ENCODE assay signal across 20 mouse cellular contexts in the genomic region with DNA sequence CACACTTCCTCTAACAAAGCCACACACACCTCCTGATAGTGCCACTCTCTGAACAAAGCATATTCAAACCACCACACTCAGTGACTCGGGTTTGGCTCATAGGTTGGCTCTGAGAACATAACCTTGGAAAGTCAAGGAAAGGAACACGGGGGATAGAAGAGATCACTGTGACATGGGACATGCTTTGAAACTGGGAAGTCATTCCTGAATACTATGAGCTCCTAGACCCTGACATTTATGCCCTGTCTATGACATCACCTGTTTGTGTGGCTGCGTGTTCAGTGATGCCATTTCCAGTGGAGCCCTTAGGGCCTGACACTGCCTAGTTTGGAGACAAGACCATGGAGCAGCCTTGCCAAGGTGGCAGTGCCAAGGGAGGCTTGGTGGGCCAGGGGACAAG. TPM values are rescaled to one million over a fixed set of nuclear protein-coding genes. Genes with fewer than 3 reads are reported as not detected.
DNase-seq lines count a peak whose midpoint lies in the region; ATAC-seq and TF ChIP-seq lines count a peak whose summit lies in the region.
"Had no signal": no experiment of that assay in that cellular context is flagged by ENCODE, and none has a peak within 500 bp of the region (broad histone marks: within the 10 kb centered on the region; RNA-seq: fewer than 3 reads in every experiment).

No protein-coding gene starts in this region.

- peaks cover 15% of the 10 kb centered on the region for H3K4me1 ChIP-seq in heart, adult 2 months (ENCODE audit: control insufficient read depth, insufficient read depth, low read length)
- H3K4me1 ChIP-seq in heart, embryonic 12.5 days (replicated peaks) = peaks cover 44% of the 10 kb centered on the region
- H3K4me1 ChIP-seq in megakaryocyte, embryonic 14.5 days = peaks cover 66% of the 10 kb centered on the region
- H3K4me1 ChIP-seq: embryonic facial prominence, embryonic 13.5 days; embryonic facial prominence, embryonic 15.5 days; forebrain, embryonic 10.5 days; forebrain, embryonic 12.5 days had no signal

- H3K9ac ChIP-seq in heart, adult 2 months (ENCODE audit: low read depth, low read length) = no peak overlapping the region
- no peak overlapping the region for H3K9ac ChIP-seq in heart, embryonic 12.5 days
- H3K9ac ChIP-seq: embryonic facial prominence, embryonic 13.5 days; embryonic facial prominence, embryonic 15.5 days; forebrain, embryonic 12.5 days had no signal

- WGBS in heart, adult 2 months = 81% methylated on average over 3 of the region's 3 CpGs
- WGBS in heart, embryonic 12.5 days = 72% methylated on average over 3 of the region's 3 CpGs

- no peaks in the 10 kb centered on the region for H3K9me3 ChIP-seq in heart, embryonic 12.5 days (replicated peaks)
- peaks cover 20% of the 10 kb centered on the region for H3K9me3 ChIP-seq in megakaryocyte, embryonic 14.5 days
- H3K9me3 ChIP-seq: embryonic facial prominence, embryonic 13.5 days; embryonic facial prominence, embryonic 15.5 days; forebrain, embryonic 10.5 days; forebrain, embryonic 12.5 days had no signal

- no peak for ATAC-seq in heart, embryonic 12.5 days (ENCODE audit: insufficient number of reproducible peaks, low FRiP score)
- no peak for ATAC-seq in megakaryocyte, adult 5-6 weeks (ENCODE audit: poor library complexity, severe bottlenecking)
- ATAC-seq: forebrain, embryonic 14.5 days; forebrain, embryonic 16.5 days had no signal

- H3K27me3 ChIP-seq in heart, adult 2 months (ENCODE audit: control insufficient read depth, insufficient read depth, low read length) = no peaks in the 10 kb centered on the region
- no peaks in the 10 kb centered on the region for H3K27me3 ChIP-seq in heart, embryonic 12.5 days (replicated peaks)
- peaks cover 43% of the 10 kb centered on the region for H3K27me3 ChIP-seq in megakaryocyte, embryonic 14.5 days (replicated peaks)
- H3K27me3 ChIP-seq: embryonic facial prominence, embryonic 13.5 days; embryonic facial prominence, embryonic 15.5 days; forebrain, embryonic 12.5 days had no signal

- H3K4me3 ChIP-seq in heart, adult 2 months = no peak overlapping the region
- H3K4me3 ChIP-seq in heart, embryonic 12.5 days = no peak overlapping the region
- H3K4me3 ChIP-seq in megakaryocyte, embryonic 14.5 days (replicated peaks) = peak overlapping the region; percentile 57
- H3K4me3 ChIP-seq: embryonic facial prominence, embryonic 13.5 days; embryonic facial prominence, embryonic 15.5 days; erythroblast, embryonic 14.5 days; forebrain, embryonic 10.5 days; forebrain, embryonic 12.5 days had no signal

- DNase-seq in adrenal gland, adult 2 months = peak; percentile 58
- no peak for DNase-seq in adrenal gland, postnatal 10 days
- no peak for DNase-seq in heart, adult 2 months
- DNase-seq: adrenal gland, adult 8-10 months; cerebellum, adult 11 months; cerebellum, adult 18-20 months; cerebellum, adult 8-10 months; cerebellum, postnatal 14 days; cerebellum, postnatal 36 days; embryo, embryonic 11 days had no signal

- no peak for TF ChIP-seq POLR2A in heart, adult 2 months (IDR thresholded peaks at IDR 0.05; ENCODE audit: insufficient read depth, low read depth, low read length)

- no peak for TF ChIP-seq CTCF in heart, adult 2 months (IDR thresholded peaks at IDR 0.05)

- no peak overlapping the region for H3K4me2 ChIP-seq in heart, embryonic 12.5 days
- H3K4me2 ChIP-seq: embryonic facial prominence, embryonic 13.5 days; embryonic facial prominence, embryonic 15.5 days; forebrain, embryonic 12.5 days had no signal

- TF ChIP-seq EP300 in heart, adult 2 months (IDR thresholded peaks at IDR 0.05; ENCODE audit: insufficient read depth, low read depth, low read length) = no peak

- H3K36me3 ChIP-seq in heart, adult 2 months (ENCODE audit: control insufficient read depth, insufficient read depth, low read length) = no peaks in the 10 kb centered on the region; the same call in 1 of the 2 replicates
- H3K36me3 ChIP-seq in heart, embryonic 12.5 days = 0 out of 2 replicates have a peak, but pooled peaks cover 2% of the 10 kb centered on the region
- peaks cover 33% of the 10 kb centered on the region for H3K36me3 ChIP-seq in megakaryocyte, embryonic 14.5 days (replicated peaks; ENCODE audit: low read length)
- H3K36me3 ChIP-seq: embryonic facial prominence, embryonic 13.5 days; embryonic facial prominence, embryonic 15.5 days; forebrain, embryonic 10.5 days; forebrain, embryonic 12.5 days had no signal

- no peaks in the 10 kb centered on the region for H3K79me2 ChIP-seq in heart, adult 2 months (replicated peaks; ENCODE audit: control insufficient read depth, insufficient read depth, low read length)

- H3K27ac ChIP-seq in heart, adult 2 months = peak overlapping the region; percentile 86; the same call in 1 of the 2 replicates
- no peak overlapping the region for H3K27ac ChIP-seq in heart, embryonic 12.5 days (ENCODE audit: poor library complexity, severe bottlenecking)
- H3K27ac ChIP-seq: embryonic facial prominence, embryonic 13.5 days; embryonic facial prominence, embryonic 15.5 days; forebrain, embryonic 10.5 days; forebrain, embryonic 12.5 days had no signal

- intact Hi-C loops in heart, adult 2 months (cut with DNase I) = no loop called here

RNA-seq across cellular contexts. Expression of a gene that starts 39.6 kb away (rescaled TPM):
- total RNA-seq in adrenal gland, adult 2 months (2021) = 10 to 100 TPM; 14.4 to 23.5 TPM
- polyA plus RNA-seq in adrenal gland, adult 2 months (2012; rRNA removed) = 11.3 and 13.5 TPM in 2 replicates
- 10 to 100 TPM; 16.7 to 18.2 TPM for total RNA-seq in adrenal gland, postnatal 10 days (2021)
- 10 to 100 TPM; 17.1 to 17.2 TPM for total RNA-seq in heart, adult 2 months (2021)
- 11.4 and 17.2 TPM in 2 replicates for polyA plus RNA-seq in heart, adult 2 months (2012; rRNA removed)
- polyA plus RNA-seq in heart, embryonic 12.5 days (2016; fragmentation: Nextera tagmentation; extraction: Ambion mirVana) = 13.3 and 14.2 TPM in 2 replicates
- polyA plus RNA-seq in megakaryocyte, embryonic 14.5 days (2012; ENCODE audit: insufficient read depth, low replicate concordance) = 0.65 and 1.6 TPM in 2 replicates
- total RNA-seq in megakaryocyte, adult 5-6 weeks (2015) = 0.02 and 0.05 TPM in 2 replicates
- 0.20 and 0.37 TPM in 2 replicates for total RNA-seq in megakaryocyte, adult 5-6 weeks (2017)
- polyA plus RNA-seq: erythroblast, embryonic 14.5 days had no signal

RNA-seq across cellular contexts. Expression of a gene that starts 57.9 kb away (rescaled TPM):
- total RNA-seq in adrenal gland, adult 2 months (2021) = 10 to 100 TPM; 17.9 to 21.0 TPM
- 26.4 and 30.5 TPM in 2 replicates for polyA plus RNA-seq in adrenal gland, adult 2 months (2012; rRNA removed)
- total RNA-seq in adrenal gland, postnatal 10 days (2021) = 10 to 100 TPM; 17.6 to 19.4 TPM
- total RNA-seq in heart, adult 2 months (2021) = 10 to 100 TPM in 1 of 2 experiments, 1 to 10 TPM in 1; 8.2 to 10.3 TPM
- polyA plus RNA-seq in heart, adult 2 months (2012; rRNA removed) = 10.4 and 11.1 TPM in 2 replicates
- polyA plus RNA-seq in heart, embryonic 12.5 days (2016; fragmentation: Nextera tagmentation; extraction: Ambion mirVana) = 31.0 and 32.1 TPM in 2 replicates
- 19.5 and 88.9 TPM in 2 replicates for polyA plus RNA-seq in megakaryocyte, embryonic 14.5 days (2012; ENCODE audit: insufficient read depth, low replicate concordance)
- total RNA-seq in megakaryocyte, adult 5-6 weeks (2015) = 11.5 and 11.7 TPM in 2 replicates
- 36.3 and 46.5 TPM in 2 replicates for total RNA-seq in megakaryocyte, adult 5-6 weeks (2017)

Comparison
In these comparisons a context has a peak if more than half of its experiments do, and no peak if none do; other contexts are left out.
1. RNA of a gene that starts 39.6 kb away (total RNA-seq): 14.4 to 23.5 TPM in adrenal gland, adult 2 months, 16.7 to 18.2 TPM in adrenal gland, postnatal 10 days and 17.1 to 17.2 TPM in heart, adult 2 months; 0.02 to 0.37 TPM in megakaryocyte, adult 5-6 weeks; every median in the first group is over 10 times any median in the second.